Mouse (Mus musculus): ENCODE measurements around the gene Snrpd2.

DNA sequence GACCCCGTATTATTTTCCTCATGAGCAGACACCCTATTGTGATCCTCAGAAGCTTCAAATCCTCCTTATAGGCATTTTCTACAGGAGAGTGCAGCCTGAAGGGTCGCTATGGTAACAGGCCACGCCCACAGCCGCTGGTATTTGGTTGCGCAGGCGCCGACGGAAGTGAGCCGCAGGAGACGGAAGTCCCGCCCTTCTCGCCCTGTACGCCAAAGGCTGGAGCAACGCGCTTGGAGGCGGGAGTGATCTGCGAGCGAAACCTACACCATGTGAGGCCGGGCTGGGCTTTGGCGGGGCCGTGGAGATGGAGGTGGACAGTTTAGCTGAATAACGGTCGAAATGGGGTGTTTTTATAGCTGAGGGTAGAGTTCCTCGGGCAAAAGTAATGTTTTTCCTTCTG is at the start of gene Snrpd2:
- TF ChIP-seq CTCF (IDR thresholded peaks at IDR 0.05; ENCODE audit: insufficient read depth, low read length) (no peak), POLR2A (IDR thresholded peaks at IDR 0.05; ENCODE audit: borderline replicate concordance, extremely low read depth, low read depth, low read length) (peak; percentile 73; the same call in 1 of the 2 replicates)

Measured in lung, adult 2 months (tissue).